Mouse (Mus musculus): Measurements from ENCODE around the gene Gm2237.
"Not testable (repeated sequence)": the region's sequence is repeated elsewhere in the genome, so short reads cannot be mapped to it uniquely, and the experiment has no call there.

Gm2237 gene

GRCm38 (mm10) chr14:19584804-19585667 lies at the start of gene Gm2237:
TSS of gene Gm2237 (minus strand) at chr14:19585135.
- not testable (repeated sequence) for DNase-seq (ENCODE audit: low spot score)

- DNase-seq (ENCODE audit: low spot score), result not testable (repeated sequence)
Observed at GRCm38 (mm10) chr14:19602481-19602880, 17.5 kb upstream of the Gm2237 start, which contains the start of gene Gm5458. TSS of gene Gm5458 (minus strand) at chr14:19602581.

GRCm38 (mm10) chr14:19549863-19550262 lies 35.1 kb downstream of the Gm2237 start, which contains the start of gene Gm2244:
TSS of gene Gm2244 (minus strand) at chr14:19549963.
- DNase-seq (ENCODE audit: low spot score), result not testable (repeated sequence)
